Mouse (Mus musculus): Measurements from ENCODE around the gene Klhl40. TPM values are rescaled to one million over a fixed set of nuclear protein-coding genes. Genes with fewer than 3 reads are reported as not detected.

The Klhl40 gene
- polyA plus RNA-seq, 1 experiment from 2014 or later = 5.5 TPM

DNA sequence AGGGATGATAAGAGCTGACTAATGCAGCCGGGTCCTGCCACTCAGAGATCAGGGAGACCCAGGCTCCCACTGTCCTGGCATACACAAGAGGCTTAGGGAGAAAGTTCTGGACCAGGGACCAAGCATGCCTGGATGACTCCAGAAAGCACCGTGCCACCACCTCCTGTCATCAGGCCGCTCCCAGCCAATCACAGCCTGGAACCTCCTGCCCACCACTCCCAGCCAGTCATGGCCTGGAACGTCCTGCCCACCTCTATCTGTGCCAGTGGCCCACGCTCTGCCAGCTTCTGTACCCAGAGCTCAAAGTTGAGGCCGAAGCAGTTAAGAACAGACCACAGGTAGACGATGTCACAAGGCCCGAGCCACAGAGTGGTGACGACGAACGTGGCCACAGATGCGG lies 7.4 kb downstream of the Klhl40 start:
- WGBS = 75% methylated on average over 12 of the region's 12 CpGs

DNA sequence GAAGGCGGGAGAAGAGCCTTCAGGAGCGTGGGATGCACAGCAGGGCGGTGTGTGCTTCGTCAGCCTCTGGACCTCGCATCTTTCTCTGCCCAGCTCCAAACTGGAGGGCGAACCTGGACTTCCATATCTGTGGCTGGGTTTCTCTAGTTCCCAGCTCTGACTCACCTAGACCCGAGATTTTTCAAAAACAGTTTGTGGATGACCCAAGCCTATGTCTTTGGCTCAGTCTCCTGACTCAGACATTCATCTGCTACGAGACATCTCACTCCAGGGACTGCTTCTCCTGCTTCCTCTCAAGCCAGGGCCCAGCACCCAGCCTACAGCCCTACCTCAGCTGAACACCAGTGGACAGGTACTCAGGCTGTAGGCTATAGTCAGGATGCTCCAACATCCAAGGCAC lies 7.9 kb downstream of the Klhl40 start:
- Histone ChIP-seq H3K4me3 (no peak overlapping the region), H3K4me1 (replicated peaks) (peaks cover 9% of the 10 kb centered on the region; the same call in 1 of the 2 replicates), H3K9ac (no peak overlapping the region), H3K36me3 (no peaks in the 10 kb centered on the region), H3K27ac (no peak overlapping the region), H3K9me3 (replicated peaks) (no peaks in the 10 kb centered on the region), H3K27me3 (peaks cover 17% of the 10 kb centered on the region), H3K4me2 (no peak overlapping the region)
- WGBS = 83% methylated on average over 8 of the region's 8 CpGs
- ATAC-seq (replicated peaks; ENCODE audit: insufficient number of reproducible peaks, insufficient read depth, low FRiP score, low read depth) = no peak

More for the DNA sequence above, 7.4 kb downstream of the Klhl40 start:
- H3K9me3 ChIP-seq (replicated peaks) = no peaks in the 10 kb centered on the region
- ATAC-seq (replicated peaks; ENCODE audit: insufficient number of reproducible peaks, insufficient read depth, low FRiP score, low read depth) = 0 out of 2 replicates have a peak, but pooled peaks have one; percentile 20
- H3K9ac ChIP-seq = no peak overlapping the region
- no peaks in the 10 kb centered on the region for H3K36me3 ChIP-seq
- H3K4me1 ChIP-seq (replicated peaks) = peaks cover 9% of the 10 kb centered on the region; the same call in 1 of the 2 replicates
- H3K27me3 ChIP-seq = peaks cover 22% of the 10 kb centered on the region
- no peak overlapping the region for H3K27ac ChIP-seq
- no peak overlapping the region for H3K4me2 ChIP-seq
- no peak overlapping the region for H3K4me3 ChIP-seq

DNA sequence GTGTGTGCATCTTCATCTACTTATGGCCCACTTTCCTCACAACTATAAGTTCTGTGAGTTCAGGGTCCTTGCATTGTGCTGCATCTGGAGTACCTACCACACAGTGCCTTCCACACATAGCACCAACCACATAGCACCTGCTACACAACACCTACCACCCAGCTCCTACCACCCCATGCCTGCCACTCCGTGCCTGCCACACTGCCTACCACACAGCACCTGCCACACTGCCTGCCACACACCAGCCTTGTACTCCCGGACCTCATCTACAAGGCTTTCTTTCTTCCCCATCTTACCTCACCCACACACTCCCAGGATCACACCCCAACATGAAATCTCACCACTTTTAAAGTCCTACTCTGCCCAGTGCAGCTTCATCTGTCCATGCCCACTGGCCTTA lies 9.0 kb downstream of the Klhl40 start:
- H3K9me3 ChIP-seq (replicated peaks) = no peaks in the 10 kb centered on the region
- no peaks in the 10 kb centered on the region for H3K36me3 ChIP-seq
- peaks cover 15% of the 10 kb centered on the region; the same call in 1 of the 2 replicates for H3K27me3 ChIP-seq
- H3K9ac ChIP-seq = no peak overlapping the region
- no peak overlapping the region for H3K4me2 ChIP-seq
- no peak overlapping the region for H3K4me3 ChIP-seq
- 81% methylated on average over 2 of the region's 2 CpGs for WGBS
- no peak overlapping the region for H3K27ac ChIP-seq
- H3K4me1 ChIP-seq (replicated peaks) = peaks cover 20% of the 10 kb centered on the region
- ATAC-seq (replicated peaks; ENCODE audit: insufficient number of reproducible peaks, insufficient read depth, low FRiP score, low read depth) = no peak

DNA sequence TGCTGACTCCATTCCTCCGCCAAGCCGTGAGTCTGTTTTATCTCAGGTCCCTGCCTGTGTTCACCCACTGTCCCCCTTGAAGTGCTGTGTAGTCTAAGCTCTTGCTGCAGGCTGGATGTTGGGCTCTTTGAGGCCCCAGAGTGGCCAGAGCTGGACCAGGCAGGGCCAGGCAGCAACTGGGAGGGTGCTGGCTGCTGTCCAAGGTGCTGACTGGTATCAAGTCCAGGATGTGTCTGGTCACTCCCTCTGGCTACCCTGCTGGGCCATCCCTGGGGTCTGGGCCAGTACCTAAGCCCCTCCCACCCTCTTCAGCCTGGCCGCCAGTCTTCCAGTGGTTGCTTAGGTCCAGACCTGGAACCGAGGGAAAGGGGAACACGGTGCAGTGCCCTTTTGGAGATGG lies 13.8 kb downstream of the Klhl40 start:
- Histone ChIP-seq H3K27me3 (peaks cover 9% of the 10 kb centered on the region), H3K9ac (peak overlapping the region; percentile 47; the same call in 1 of the 2 replicates), H3K4me2 (peak overlapping the region; percentile 70), H3K9me3 (replicated peaks) (no peaks in the 10 kb centered on the region), H3K36me3 (no peaks in the 10 kb centered on the region), H3K27ac (peak overlapping the region; percentile 89), H3K4me1 (replicated peaks) (peaks cover 50% of the 10 kb centered on the region), H3K4me3 (peak overlapping the region; percentile 45)
- ATAC-seq (replicated peaks; ENCODE audit: insufficient number of reproducible peaks, insufficient read depth, low FRiP score, low read depth) = peak; percentile 45
- WGBS = 5% methylated on average over 5 of the region's 5 CpGs

DNA sequence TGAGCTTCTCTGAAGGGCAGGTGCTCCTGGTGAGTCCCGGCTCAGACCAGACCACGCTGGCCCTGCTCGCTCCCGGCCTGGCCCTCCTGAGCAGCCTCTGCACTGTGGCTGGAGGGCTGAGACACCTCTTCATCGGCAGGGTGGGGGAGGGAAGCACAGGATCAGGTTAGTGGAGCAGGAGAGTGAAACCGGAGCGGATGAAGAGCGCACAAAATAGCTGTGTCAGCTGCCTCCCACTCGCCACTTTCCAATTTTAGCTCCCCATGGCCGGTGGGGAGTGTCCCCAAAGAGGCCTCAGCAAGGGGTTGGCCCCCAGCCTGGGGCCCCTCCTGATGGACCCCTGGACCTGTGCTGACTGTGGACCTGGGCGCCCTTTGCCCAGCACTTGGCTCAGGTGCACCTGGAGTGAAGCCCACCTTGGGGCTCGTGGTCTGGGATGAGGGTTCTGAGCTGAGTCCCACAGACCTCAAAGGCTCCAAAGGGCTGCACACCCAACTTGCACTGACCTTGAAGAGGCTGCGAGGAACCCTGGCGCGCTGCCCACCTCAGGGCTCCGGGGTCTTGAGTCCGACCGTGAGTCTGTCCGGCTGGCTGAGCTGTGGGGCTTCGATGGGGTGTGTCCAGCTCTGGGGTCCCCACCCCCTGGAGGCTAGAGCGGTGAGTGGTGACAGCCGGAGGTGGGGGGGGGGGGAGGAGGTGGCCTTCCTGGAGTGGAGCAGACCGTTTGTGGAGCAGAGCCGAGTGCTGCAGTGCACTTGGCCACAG lies 14.5 kb downstream of the Klhl40 start, which contains the start of gene Hhatl:
Hhatl (minus strand) TSS at position 751 of the 765 bp plus-strand sequence.
- Histone ChIP-seq H3K4me1 (replicated peaks) (peaks cover 50% of the 10 kb centered on the region), H3K4me3 (peak within 1 kb of the TSS; percentile 45), H3K27ac (peak within 1 kb of the TSS; percentile 89), H3K9ac (peak within 1 kb of the TSS; percentile 47), H3K27me3 (peaks cover 13% of the 10 kb centered on the region), H3K36me3 (no peaks in the 10 kb centered on the region), H3K9me3 (replicated peaks) (no peaks in the 10 kb centered on the region), H3K4me2 (peak within 1 kb of the TSS; percentile 70)
- peak; percentile 67 for ATAC-seq (replicated peaks; ENCODE audit: insufficient number of reproducible peaks, insufficient read depth, low FRiP score, low read depth)
- WGBS = 25% methylated on average over 22 of the region's 24 CpGs

DNA sequence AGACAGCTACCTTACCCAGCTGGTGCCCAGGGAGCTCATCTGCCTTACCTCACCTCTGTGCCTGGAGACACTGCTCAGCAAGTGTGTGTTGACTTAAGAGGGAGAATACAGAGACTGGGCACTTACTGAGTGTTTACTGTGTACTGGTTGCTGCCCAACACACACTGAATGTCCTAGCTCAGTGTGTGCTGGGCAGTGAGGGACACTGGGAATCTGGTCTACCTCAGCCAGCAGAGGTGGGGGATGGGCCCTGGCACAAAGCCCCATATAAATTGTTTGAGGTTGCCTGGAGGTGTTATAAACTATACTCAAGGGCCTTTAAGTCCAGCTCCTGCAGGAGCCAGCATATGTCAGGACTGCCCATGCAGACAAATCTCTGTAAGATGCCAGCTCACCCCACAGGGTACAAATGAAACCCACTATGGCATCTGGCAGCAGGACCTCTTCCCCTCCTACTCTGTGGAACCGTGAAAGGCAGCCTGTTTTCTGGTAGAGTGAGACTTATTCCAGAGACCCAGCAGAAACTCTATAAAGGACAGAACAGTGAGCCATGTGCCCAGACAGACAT lies 17.6 kb downstream of the Klhl40 start:
- Histone ChIP-seq H3K9ac (no peak overlapping the region), H3K27ac (peak overlapping the region; percentile 53), H3K4me3 (no peak overlapping the region), H3K9me3 (replicated peaks) (no peaks in the 10 kb centered on the region), H3K4me1 (replicated peaks) (peaks cover 57% of the 10 kb centered on the region), H3K4me2 (no peak overlapping the region), H3K27me3 (peaks cover 10% of the 10 kb centered on the region; the same call in 1 of the 2 replicates), H3K36me3 (no peaks in the 10 kb centered on the region)
- ATAC-seq (replicated peaks; ENCODE audit: insufficient number of reproducible peaks, insufficient read depth, low FRiP score, low read depth) = no peak
- WGBS = 29% methylated on average over 1 of the region's 1 CpGs

DNA sequence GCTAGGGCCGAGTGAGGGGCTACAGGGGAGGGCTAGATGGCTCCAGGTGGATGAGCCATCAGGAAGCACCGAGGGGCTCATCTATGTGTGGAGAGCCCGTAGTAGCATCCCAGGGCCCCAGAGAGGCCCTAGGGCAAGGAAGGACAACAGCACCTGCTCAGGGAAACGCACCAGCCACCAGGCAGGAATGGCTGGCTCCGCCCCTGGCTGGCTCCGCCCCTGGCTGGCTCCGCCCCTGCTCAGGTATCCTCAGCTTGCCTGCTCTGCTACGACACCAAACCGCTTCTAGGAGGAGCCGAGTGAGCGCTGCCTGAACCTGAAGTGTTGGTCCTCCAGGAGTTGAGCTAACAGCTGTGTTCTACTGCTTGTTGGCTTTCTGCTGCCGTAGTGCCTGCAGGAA lies 20.3 kb downstream of the Klhl40 start:
- Histone ChIP-seq H3K27ac (no peak overlapping the region), H3K27me3 (peaks cover 10% of the 10 kb centered on the region; the same call in 1 of the 2 replicates), H3K4me2 (no peak overlapping the region), H3K9me3 (replicated peaks) (no peaks in the 10 kb centered on the region), H3K9ac (no peak overlapping the region), H3K4me3 (no peak overlapping the region), H3K4me1 (replicated peaks) (peaks cover 32% of the 10 kb centered on the region), H3K36me3 (no peaks in the 10 kb centered on the region)
- ATAC-seq (replicated peaks; ENCODE audit: insufficient number of reproducible peaks, insufficient read depth, low FRiP score, low read depth) = no peak
- 20% methylated on average over 12 of the region's 12 CpGs for WGBS

DNA sequence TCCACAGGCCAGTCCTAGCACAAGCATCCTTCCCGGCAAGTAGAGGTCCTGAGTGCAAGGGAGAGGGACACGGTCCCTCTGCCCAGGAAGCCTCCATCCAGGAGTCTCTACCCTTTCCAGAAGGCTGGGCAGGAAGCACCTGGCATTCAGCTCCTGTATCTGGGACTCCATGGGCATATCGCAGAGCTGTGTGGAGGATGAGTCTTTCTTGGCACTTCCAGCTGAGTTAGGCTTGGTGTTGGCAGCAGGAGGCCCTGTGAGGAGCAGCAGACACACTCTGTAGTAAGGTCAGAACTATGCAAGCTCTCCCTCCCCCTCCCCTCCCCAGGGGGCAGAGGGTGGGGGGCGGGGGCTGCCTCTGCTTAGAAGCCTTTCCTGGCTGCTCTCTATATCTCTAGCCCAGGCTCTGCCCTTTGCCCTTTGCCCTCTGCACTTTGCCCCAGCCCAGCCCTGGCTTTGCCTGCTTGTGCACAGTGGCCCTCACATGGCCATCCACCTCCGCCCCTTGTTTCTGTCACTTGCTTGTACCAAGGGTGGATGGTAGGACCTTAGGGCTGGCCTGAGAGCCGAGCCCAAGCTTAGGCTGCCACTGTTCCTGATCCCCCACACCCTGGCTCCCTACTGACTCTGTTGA lies 21.6 kb downstream of the Klhl40 start:
- H3K4me1 ChIP-seq (replicated peaks) = peaks cover 23% of the 10 kb centered on the region
- WGBS = 47% methylated on average over 5 of the region's 6 CpGs
- no peak for ATAC-seq (replicated peaks; ENCODE audit: insufficient number of reproducible peaks, insufficient read depth, low FRiP score, low read depth)

DNA sequence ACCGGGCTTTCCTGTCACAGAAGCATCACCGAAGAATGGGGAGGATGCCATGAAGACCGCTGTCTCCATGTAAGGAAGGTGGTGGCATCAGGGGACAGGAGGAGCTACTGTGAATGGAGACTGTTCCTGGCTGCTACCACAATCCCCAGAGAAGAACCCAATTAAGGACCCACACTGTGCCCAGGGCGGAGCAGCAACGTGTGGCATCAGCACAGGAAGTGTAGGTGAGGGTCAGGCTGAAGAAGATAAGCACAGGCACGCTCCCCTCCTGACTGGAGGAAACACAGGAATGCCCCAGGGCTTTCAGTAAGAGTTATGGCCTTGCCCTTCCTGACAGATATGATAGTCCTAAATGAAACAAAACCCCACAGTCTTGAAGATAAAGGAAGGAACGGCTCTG lies 25.3 kb downstream of the Klhl40 start:
- Histone ChIP-seq H3K4me3 (no peak overlapping the region), H3K4me1 (replicated peaks) (peaks cover 7% of the 10 kb centered on the region), H3K9me3 (replicated peaks) (no peaks in the 10 kb centered on the region), H3K9ac (no peak overlapping the region), H3K4me2 (no peak overlapping the region), H3K27me3 (0 out of 2 replicates have a peak, but pooled peaks cover under 1% of the 10 kb centered on the region), H3K27ac (no peak overlapping the region), H3K36me3 (no peaks in the 10 kb centered on the region)
- ATAC-seq (replicated peaks; ENCODE audit: insufficient number of reproducible peaks, insufficient read depth, low FRiP score, low read depth) = no peak
- WGBS = 51% methylated on average over 7 of the region's 7 CpGs

More for the DNA sequence above, 21.6 kb downstream of the Klhl40 start:
- H3K4me2 ChIP-seq = no peak overlapping the region
- H3K27me3 ChIP-seq = peaks cover 10% of the 10 kb centered on the region; the same call in 1 of the 2 replicates
- H3K4me3 ChIP-seq = no peak overlapping the region
- no peak overlapping the region for H3K9ac ChIP-seq
- no peak overlapping the region for H3K27ac ChIP-seq
- no peaks in the 10 kb centered on the region for H3K36me3 ChIP-seq
- no peaks in the 10 kb centered on the region for H3K9me3 ChIP-seq (replicated peaks)

DNA sequence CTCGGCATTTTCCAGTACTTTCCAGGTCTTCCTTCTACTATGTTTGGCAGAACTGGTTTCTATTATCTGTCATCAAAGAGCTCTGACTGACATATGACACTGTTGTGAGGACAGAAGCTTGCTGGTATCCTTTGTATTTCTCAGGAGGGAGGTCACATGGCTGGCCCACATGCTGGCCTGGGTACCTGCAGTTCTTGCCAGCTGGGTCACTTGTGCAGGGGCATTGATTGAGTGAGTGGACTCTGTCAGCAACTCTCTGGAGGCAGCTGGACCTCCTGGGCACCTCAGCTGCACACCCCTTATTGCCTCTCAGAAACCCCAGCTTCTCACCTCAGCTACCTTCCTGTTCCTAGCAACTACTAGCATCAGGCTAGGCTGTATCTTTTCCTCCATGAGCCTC lies 30.1 kb downstream of the Klhl40 start:
- no peaks in the 10 kb centered on the region for H3K27me3 ChIP-seq
- WGBS = 52% methylated on average over 1 of the region's 1 CpGs
- no peak overlapping the region for H3K9ac ChIP-seq
- H3K9me3 ChIP-seq (replicated peaks) = no peaks in the 10 kb centered on the region
- no peak overlapping the region for H3K27ac ChIP-seq
- H3K4me3 ChIP-seq = no peak overlapping the region
- no peak for ATAC-seq (replicated peaks; ENCODE audit: insufficient number of reproducible peaks, insufficient read depth, low FRiP score, low read depth)
- peaks cover 19% of the 10 kb centered on the region for H3K4me1 ChIP-seq (replicated peaks)
- H3K4me2 ChIP-seq = no peak overlapping the region
- no peaks in the 10 kb centered on the region for H3K36me3 ChIP-seq

DNA sequence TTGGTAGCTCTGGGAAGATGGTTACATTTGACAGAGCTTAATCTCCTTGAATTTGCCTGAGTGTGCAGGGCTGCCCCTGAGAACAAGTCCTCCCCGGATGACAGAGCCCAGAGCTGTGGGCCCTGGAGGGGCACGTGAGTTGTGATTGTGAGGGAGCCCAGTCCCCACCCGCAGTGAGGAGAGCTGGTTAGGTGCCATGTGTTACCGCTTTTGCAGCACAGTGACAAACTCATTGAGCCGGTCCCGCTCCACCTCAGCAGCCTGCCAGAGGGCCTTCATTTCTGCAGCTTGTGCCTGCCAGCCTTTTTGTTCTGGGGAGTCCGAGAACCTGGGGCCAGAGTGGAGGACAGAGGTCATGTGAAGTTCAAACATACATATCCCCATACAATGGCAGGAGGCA lies 30.5 kb downstream of the Klhl40 start:
- ATAC-seq (replicated peaks; ENCODE audit: insufficient number of reproducible peaks, insufficient read depth, low FRiP score, low read depth) = no peak
- 50% methylated on average over 7 of the region's 7 CpGs for WGBS
- Histone ChIP-seq H3K4me1 (replicated peaks) (peaks cover 19% of the 10 kb centered on the region), H3K9me3 (replicated peaks) (no peaks in the 10 kb centered on the region), H3K27ac (no peak overlapping the region), H3K4me2 (no peak overlapping the region), H3K9ac (no peak overlapping the region), H3K36me3 (no peaks in the 10 kb centered on the region), H3K27me3 (no peaks in the 10 kb centered on the region), H3K4me3 (no peak overlapping the region)
